Mouse (Mus musculus) colon, adult 2 months (tissue): Measurements from ENCODE around the gene Ano7. TPM values are rescaled to one million over a fixed set of nuclear protein-coding genes. Genes with fewer than 3 reads are reported as not detected.

Experiments used
- polyA plus RNA-seq: library from polyadenylated mRNA; depleted of rRNA; stranded (reverse); fragments of >200 nt; gene quantifications from 2 replicates; pipeline ENCODE4 v1.2.3, GENCODE M21; 2012; rRNA removed

Gene Ano7
- polyA plus RNA-seq, result 49.6 and 54.6 TPM in 2 replicates

DNA sequence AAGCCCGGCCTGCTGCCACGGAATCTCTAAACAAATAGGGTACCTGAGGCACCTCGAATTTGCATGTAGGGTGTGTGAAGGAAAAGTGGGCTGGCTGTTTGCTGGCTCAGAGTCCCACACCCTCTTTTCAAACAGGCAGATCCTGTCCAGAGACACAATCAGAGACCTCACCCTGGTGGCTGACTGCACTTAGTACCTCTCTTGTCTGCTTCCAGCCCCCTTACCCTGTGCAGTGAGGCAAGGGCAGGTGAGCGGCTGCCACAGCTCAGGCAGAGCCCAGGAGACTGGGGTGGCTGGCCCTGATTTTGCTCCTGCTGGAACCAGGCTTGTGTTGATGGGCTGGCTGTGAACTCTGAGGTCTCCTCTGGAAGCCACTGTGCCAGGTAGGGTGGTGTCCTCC lies at the start of gene Ano7:
TSS of gene Ano7 (plus strand) at position 266 of the 400 bp plus-strand sequence.

DNA sequence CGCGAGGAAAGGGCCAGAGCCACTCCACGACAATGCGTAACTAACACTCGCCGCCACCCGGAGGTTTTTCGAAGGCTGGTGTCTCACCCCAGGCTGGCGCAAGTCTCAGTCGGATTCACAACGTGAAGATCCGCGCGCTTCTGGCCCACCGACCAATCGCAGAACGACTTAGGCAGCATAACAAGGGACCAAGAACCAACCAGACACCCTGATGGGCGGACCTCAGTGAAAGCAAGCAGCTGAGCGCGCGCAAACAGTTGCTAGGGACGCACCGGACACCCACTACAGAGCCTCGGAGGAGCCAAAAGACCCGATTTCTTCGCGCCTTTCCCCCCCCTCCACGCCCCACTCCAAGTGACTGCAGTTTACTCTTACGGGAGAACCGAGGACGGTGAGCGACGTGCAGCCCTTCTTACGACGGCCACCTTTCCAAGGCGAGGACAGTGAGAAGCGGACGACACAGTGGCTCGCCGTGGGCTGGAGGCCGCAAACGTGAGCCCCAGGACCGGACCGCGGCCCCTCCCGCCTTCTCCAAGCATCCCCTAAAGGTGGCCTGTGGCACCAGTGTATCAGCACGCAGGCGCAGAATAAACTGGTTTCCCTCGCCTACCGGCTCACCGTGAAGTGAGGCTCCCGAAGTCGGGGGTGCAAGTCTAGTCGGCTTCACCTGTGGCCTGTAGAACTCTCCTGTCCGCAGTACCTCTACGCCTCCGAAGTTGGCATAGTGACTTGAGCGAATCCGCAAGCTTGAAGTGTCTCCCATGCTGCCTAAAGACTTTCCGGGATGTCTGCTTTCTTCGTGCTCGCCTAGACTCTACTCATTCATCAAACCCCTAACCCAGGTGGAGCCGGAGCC lies 30.9 kb upstream of the Ano7 start, which contains the start of the genes Ppp1r7 and Pask:
TSS of gene Ppp1r7 (plus strand) at position 207 of the 856 bp plus-strand sequence.
TSS of gene Pask (minus strand) at position 835 of the 856 bp plus-strand sequence.

Other genes starting within 250 kb of the Ano7 start
- not detected in 2 replicates for gene Agxt, start 238.7 kb upstream of the Ano7 start, polyA plus RNA-seq
- 13.3 and 13.8 TPM in 2 replicates for gene 2310007B03Rik, start 213.0 kb upstream of the Ano7 start, polyA plus RNA-seq
- gene Crocc2, start 205.2 kb upstream of the Ano7 start, polyA plus RNA-seq, result 0.03 and 0.06 TPM in 2 replicates
- gene Sned1, start 138.1 kb upstream of the Ano7 start, polyA plus RNA-seq, result 10.9 and 14.3 TPM in 2 replicates
- 4.5 and 4.8 TPM in 2 replicates for gene Mterf4, start 68.0 kb upstream of the Ano7 start, polyA plus RNA-seq
- gene Ppp1r7, start 31.1 kb upstream of the Ano7 start, polyA plus RNA-seq, result 2.5 and 3.0 TPM in 2 replicates
- 1.9 and 2.6 TPM in 2 replicates for gene Pask, start 30.4 kb upstream of the Ano7 start, polyA plus RNA-seq
- 80.2 and 82.3 TPM in 2 replicates for gene Hdlbp, start 104.9 kb downstream of the Ano7 start, polyA plus RNA-seq
- 12.6 and 15.8 TPM in 2 replicates for gene Farp2, start 138.1 kb downstream of the Ano7 start, polyA plus RNA-seq